Mouse (Mus musculus) Muller cell, postnatal 12 days (primary cell): Measurements from ENCODE around the gene Cela1.

Experiments used
- DNase-seq: peaks from one replicate; pipeline ENCODE4 v3.0.0-alpha.2; 2015; ENCODE audit errors: inconsistent ontology term

Gene Cela1

DNA sequence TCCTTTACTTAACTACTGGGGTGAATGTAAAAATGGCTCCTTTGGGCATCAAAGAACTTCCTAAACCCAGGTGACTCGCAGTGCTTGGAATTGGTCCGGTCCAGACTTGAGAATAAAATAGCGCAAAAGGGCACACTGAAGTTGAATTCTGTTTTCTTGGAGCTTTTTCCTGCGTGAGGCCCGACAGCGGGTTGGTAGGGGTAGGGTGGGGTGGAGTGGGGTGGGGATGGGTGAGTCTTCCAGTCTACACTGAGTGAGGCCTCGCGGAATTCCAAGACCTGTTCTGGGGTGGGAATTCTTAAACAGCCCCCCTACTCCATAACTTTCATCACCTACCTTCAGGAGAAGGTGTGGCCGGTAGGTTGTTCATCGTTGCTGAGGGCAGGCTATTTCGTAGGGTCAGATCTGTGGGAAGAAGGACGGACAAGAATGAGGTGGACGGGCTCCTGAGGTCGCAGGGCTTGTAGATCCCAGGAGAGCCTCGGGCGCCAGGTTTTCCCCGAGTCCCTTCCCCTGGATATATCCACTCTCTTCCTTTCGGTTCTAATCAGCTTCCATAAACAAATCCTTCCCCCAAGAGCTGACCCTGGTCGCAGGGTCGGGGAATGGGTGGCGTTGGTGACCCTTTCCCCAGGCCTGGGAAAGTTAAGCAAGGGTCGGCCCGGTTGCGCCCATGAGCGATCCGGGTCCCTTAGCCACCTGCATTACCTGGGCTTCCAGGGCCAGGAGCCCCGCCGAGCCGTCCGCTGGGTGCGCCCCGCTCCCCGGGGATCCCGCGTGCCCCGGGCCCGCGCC, 51.7 kb downstream of the Cela1 start:
- DNase-seq: no peak

DNA sequence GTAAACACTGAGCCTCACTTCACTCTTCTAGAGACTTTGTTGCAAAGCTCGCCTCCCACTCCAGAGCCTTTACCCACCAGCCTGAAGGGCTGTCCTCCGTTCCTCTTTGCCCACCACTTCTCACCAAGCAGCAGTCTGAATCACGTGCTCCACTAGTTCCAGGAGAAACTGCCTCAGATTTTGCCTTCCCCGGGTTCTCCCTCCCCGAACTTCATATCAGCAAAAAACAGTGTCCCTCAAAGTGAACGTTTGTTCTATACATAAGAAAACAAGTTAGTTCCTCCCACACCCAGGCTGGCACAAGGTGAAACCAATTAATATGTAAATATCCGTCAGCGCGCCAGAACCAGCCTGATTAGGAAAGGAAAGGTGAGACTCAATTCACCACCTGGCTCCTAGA, 52.5 kb downstream of the Cela1 start:
- DNase-seq: no peak

DNA sequence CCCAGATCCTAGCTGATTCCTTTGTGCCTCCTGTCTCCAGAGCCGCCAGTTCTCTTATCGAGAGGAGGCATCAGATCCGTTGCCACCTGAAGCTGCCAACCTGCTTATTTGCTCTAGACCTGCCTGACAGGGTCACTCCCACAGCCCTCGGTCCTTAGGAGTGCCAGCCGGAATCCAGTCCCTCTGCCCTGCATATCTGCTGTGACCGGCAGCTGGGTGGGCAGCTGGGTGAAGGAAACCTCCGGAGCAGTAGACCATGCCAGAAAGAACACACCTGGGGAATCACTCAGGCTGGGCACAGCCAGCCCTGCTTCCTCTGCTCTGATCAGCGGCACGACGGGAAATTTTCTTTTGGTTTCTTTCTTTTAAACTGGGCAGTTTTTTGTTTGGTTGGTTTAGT, 54.4 kb downstream of the Cela1 start:
- no peak for DNase-seq

DNA sequence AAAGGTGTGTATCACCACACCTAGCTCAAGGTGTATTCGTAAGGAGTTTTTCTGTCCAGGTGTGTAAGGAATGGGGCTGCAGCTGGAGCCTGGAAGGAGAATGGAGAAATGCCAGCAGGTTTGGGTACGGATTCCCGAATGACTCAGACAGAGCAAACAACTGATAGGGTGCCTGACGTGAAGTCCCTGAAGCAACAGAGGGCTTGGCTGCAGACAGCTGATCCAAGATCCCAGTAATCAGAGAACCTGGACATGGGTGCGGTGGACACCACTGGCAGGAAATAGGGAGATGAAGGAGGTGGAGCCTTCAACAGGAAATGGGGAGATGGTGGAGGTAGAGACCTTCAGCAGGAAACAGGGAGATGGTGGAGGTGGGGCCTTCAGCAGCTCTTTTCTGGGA, 55.4 kb downstream of the Cela1 start:
- no peak for DNase-seq

DNA sequence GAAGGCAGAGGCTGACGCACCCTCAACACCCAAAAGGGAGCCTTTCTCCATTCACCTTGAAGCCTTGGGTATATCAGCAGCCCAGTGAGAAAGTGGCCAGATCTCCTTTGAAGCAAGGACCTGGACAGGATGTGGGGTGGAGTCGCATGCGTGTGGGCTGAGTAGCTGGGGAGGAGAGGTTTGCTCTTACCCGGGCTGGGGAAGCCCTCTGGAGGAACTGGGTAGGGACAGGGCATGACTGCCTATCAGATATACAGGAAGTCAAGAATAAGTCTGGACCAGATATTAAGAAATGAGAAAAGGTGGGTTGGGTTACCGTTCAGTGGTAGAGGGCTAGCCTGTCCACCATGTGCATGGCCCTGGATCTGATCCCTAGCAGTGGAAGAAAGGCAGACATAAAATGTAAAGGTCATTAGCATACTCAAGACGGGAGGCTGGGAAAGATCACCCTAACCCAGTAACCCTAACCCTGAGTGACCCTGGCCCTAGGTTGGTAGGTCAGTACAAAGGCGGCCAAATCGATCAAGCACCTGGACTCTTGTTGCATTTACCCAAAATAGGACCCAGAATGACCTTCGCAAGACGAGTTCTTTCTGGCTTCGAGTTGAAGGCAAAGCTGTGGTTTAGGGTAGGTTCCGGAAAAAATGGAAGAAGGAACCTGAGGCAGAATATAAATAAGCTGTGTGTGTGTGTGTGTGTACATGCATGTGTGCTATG, 56.1 kb downstream of the Cela1 start:
- no peak for DNase-seq

DNA sequence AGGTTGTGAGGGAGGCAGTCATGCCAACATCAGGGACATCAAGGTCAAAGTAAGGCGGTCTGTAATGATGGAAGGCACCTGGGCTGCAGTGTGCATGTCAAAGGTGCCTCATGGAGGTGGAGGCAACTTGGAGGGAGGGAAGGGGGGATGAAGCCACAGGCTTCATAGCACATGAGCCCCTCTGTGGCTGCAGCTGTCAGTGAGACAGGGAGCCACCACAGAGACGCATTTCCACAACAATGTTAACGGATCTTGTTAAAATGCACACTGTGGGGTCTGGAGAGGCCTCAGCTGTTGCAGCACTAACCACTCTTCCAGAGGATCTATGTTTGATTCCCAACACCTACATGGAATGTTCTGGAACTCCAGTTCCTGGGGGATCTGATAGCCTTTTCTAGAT, 57.6 kb downstream of the Cela1 start:
- no peak for DNase-seq

DNA sequence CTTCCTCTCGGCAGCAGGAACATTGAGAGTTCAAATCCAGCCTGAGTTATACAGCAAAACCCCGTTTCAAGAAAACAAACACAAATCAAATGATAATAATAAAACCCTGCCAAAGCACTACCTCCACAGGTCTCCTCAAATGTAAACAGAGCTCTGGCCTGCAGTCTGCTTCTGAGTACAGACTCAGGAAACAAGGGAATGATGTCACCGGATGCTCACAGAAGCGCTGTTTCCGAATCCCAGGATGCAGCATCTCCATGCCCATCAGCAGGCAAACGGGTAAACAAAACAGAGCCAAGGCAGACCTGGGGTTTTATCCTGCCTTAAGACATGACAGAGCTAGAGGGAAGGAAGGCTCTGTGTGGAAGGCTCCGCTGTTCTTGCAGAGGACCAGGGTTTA, 58.9 kb downstream of the Cela1 start:
- DNase-seq: no peak

DNA sequence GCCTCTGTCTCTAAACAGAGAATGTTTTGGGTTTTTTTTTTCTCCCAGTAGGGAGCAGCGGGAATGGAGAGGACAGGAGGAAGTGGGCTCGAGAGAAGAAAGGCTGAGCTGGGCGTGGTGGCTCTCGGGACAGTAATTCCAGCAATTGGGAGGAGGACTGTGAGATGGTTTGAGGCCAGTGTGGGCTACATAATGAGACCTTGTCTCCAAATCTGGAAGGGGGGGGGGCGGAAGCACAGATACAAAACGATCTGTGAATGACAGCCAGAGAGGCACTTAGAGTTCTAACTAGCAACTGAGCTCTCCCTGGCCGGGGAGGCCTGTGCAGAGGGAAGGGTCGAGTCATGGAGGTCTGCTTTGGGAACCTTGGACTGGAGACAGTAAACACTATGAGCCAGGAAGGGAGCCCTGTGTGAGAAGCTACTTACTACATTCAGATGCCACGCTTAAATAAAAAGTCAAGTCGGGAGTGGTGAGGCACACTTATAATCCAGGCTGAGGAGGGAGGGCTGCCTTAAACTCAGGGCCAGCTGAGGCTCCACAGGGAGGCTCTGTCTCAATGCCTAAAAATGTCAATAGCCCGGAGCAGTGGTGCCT, 59.8 kb downstream of the Cela1 start:
- DNase-seq: peak; percentile 73

DNA sequence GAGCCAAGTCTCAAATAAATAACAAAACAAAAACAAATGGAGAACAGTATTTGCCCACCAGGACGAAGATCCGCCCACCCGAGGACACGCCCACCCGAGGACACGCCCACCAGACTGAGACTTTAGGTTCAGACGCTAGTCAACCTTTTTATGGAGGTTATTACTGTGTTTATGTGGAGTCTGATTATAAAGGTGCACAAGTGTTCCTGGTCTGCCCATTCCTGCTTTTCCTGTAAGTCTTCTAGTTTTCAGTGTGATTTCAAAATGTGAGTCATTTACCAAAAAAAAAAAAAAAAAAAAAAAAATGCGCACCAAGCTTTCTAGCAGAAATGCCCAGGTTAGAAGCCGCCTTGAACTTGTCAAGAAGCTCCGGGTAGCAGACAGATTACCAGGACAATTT, 60.4 kb downstream of the Cela1 start:
- no peak for DNase-seq

DNA sequence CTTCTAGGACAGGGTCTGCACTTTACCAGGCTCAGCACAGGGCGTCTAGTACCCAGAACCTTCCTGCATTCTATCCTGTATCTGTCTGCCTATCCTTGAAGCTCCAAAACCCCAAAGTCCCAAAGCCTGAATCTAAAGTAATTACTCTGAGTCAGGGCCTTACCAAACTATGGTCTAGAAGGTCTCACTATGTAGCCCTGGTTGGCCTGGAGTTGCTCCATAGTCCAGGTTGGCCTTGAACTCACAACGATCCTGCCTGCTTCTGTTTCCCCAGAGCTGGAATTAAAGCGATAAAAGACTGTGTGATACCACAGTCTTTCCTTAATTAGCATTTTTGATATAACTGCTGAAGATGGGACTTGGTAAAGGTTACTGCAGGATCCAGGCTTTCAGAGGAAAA, 63.3 kb downstream of the Cela1 start:
- DNase-seq: no peak
